Mouse (Mus musculus): ENCODE results near the gene Atpaf2. TPM values are rescaled to one million over a fixed set of nuclear protein-coding genes. Genes with fewer than 3 reads are reported as not detected.

The Atpaf2 gene
- polyA plus RNA-seq, 1 experiment from 2014 or later, result 50.2 TPM

Other genes with a start within 250 kb of the Atpaf2 start
- gene Srebf1, start 195.9 kb downstream of the Atpaf2 start, polyA plus RNA-seq (2015; fragmentation: Nextera tagmentation; extraction: Ambion mirVana), result 34.4 and 41.8 TPM in 2 replicates
- 27.5 and 28.7 TPM in 2 replicates for gene Tom1l2, start 65.6 kb downstream of the Atpaf2 start, polyA plus RNA-seq (2015; fragmentation: Nextera tagmentation; extraction: Ambion mirVana)
- gene Drc3, start 65.1 kb downstream of the Atpaf2 start, polyA plus RNA-seq (2015; fragmentation: Nextera tagmentation; extraction: Ambion mirVana), result 2.4 TPM in 2 replicates
- gene Gid4, start 1.3 kb downstream of the Atpaf2 start, polyA plus RNA-seq (2015; fragmentation: Nextera tagmentation; extraction: Ambion mirVana), result 15.1 and 17.6 TPM in 2 replicates
- gene Drg2, start 36.1 kb upstream of the Atpaf2 start, polyA plus RNA-seq (2015; fragmentation: Nextera tagmentation; extraction: Ambion mirVana), result 70.9 and 72.3 TPM in 2 replicates
- 0.03 and 0.05 TPM in 2 replicates for gene Myo15, start 50.9 kb upstream of the Atpaf2 start, polyA plus RNA-seq (2015; fragmentation: Nextera tagmentation; extraction: Ambion mirVana)
- 32.1 and 35.8 TPM in 2 replicates for gene Alkbh5, start 117.9 kb upstream of the Atpaf2 start, polyA plus RNA-seq (2015; fragmentation: Nextera tagmentation; extraction: Ambion mirVana)